Mouse (Mus musculus): ENCODE measurements around the gene 1700013G24Rik. TPM values are rescaled to one million over a fixed set of nuclear protein-coding genes. Genes with fewer than 3 reads are reported as not detected.

The 1700013G24Rik gene
- polyA plus RNA-seq, 1 experiment from 2014 or later = not detected

Other genes starting within 250 kb of the 1700013G24Rik start
- gene Wnt4, start 175.8 kb upstream of the 1700013G24Rik start, polyA plus RNA-seq (2014; fragmentation: Nextera tagmentation; extraction: Ambion mirVana) = 1.0 and 1.4 TPM in 2 replicates
- 710 and 751 TPM in 2 replicates for gene Cdc42, start 95.6 kb upstream of the 1700013G24Rik start, polyA plus RNA-seq (2014; fragmentation: Nextera tagmentation; extraction: Ambion mirVana)
- gene Cela3a, start 43.5 kb upstream of the 1700013G24Rik start, polyA plus RNA-seq (2014; fragmentation: Nextera tagmentation; extraction: Ambion mirVana) = not detected in 2 replicates
- not detected in 2 replicates for gene Cela3b, start 22.7 kb upstream of the 1700013G24Rik start, polyA plus RNA-seq (2014; fragmentation: Nextera tagmentation; extraction: Ambion mirVana)
- 9.6 and 11.2 TPM in 2 replicates for gene Hspg2, start 15.5 kb downstream of the 1700013G24Rik start, polyA plus RNA-seq (2014; fragmentation: Nextera tagmentation; extraction: Ambion mirVana)
- gene Ldlrad2, start 121.3 kb downstream of the 1700013G24Rik start, polyA plus RNA-seq (2014; fragmentation: Nextera tagmentation; extraction: Ambion mirVana) = not detected in 2 replicates
- 72.5 and 77.2 TPM in 2 replicates for gene Usp48, start 140.5 kb downstream of the 1700013G24Rik start, polyA plus RNA-seq (2014; fragmentation: Nextera tagmentation; extraction: Ambion mirVana)
- gene Rap1gap, start 211.4 kb downstream of the 1700013G24Rik start, polyA plus RNA-seq (2014; fragmentation: Nextera tagmentation; extraction: Ambion mirVana) = 4.6 and 4.9 TPM in 2 replicates

Data from midbrain, embryonic 11.5 days (tissue).